31 mouse cellular contexts compared by ENCODE assay signal in genomic region chr7:46993079-46993478, GRCm38 (mm10). TPM values are rescaled to one million over a fixed set of nuclear protein-coding genes. Genes with fewer than 3 reads are reported as not detected.
DNase-seq lines count a peak whose midpoint lies in the region; ATAC-seq lines count a peak whose summit lies in the region.
"Had no signal": no experiment of that assay in that cellular context is flagged by ENCODE, and none has a peak within 500 bp of the region (broad histone marks: within the 10 kb centered on the region; RNA-seq: fewer than 3 reads in every experiment).

No protein-coding gene starts in this region.

- no peaks in the 10 kb centered on the region for H3K4me1 ChIP-seq in hindbrain, embryonic 11.5 days (replicated peaks; ENCODE audit: control insufficient read depth, insufficient read depth, low read length)
- H3K4me1 ChIP-seq: forebrain, embryonic 10.5 days had no signal

- ATAC-seq in granulocyte monocyte progenitor cell, adult 5-6 weeks (replicated peaks; ENCODE audit: poor library complexity, severe bottlenecking), result peak; percentile 81
- ATAC-seq in hindbrain, embryonic 11.5 days (ENCODE audit: low FRiP score), result no peak
- ATAC-seq: forebrain, embryonic 14.5 days; forebrain, postnatal 0 days; hindbrain, postnatal 0 days; inflammation-experienced regulatory T-cells, adult 6 months; Patski had no signal

- H3K36me3 ChIP-seq in splenic B cell, adult 2 months (ENCODE audit: control insufficient read depth, insufficient read depth, low read length, poor library complexity, severe bottlenecking), result peaks cover 6% of the 10 kb centered on the region; the same call in 1 of the 2 replicates
- peaks cover 11% of the 10 kb centered on the region; the same call in 1 of the 2 replicates for H3K36me3 ChIP-seq in hindbrain, embryonic 11.5 days (ENCODE audit: control insufficient read depth, insufficient read depth, low read length)

- WGBS in hindbrain, embryonic 11.5 days, result 86% methylated on average over 8 of the region's 8 CpGs

- no peak overlapping the region for H3K4me3 ChIP-seq in hindbrain, embryonic 11.5 days (ENCODE audit: low read depth, low read length)
- H3K4me3 ChIP-seq: forebrain, embryonic 10.5 days; gastrocnemius, adult 2 months; heart, adult 2 months; heart, embryonic 10.5 days; heart, embryonic 13.5 days had no signal

- H3K4me2 ChIP-seq in hindbrain, embryonic 11.5 days (replicated peaks; ENCODE audit: low read depth, low read length), result no peak overlapping the region
- H3K4me2 ChIP-seq: heart, embryonic 13.5 days; hindbrain, embryonic 14.5 days had no signal

- H3K27ac ChIP-seq in hindbrain, embryonic 11.5 days (ENCODE audit: low read depth, low read length), result no peak overlapping the region
- H3K27ac ChIP-seq: forebrain, embryonic 10.5 days; gastrocnemius, adult 2 months; heart, adult 2 months; heart, embryonic 10.5 days; heart, embryonic 13.5 days; hindbrain, embryonic 14.5 days; hindbrain, postnatal 0 days had no signal

- H3K27me3 ChIP-seq in splenic B cell, adult 2 months (ENCODE audit: control insufficient read depth, insufficient read depth, low read length, poor library complexity, severe bottlenecking), result no peaks in the 10 kb centered on the region
- no peaks in the 10 kb centered on the region for H3K27me3 ChIP-seq in hindbrain, embryonic 11.5 days (ENCODE audit: control insufficient read depth, insufficient read depth, low read length)
- H3K27me3 ChIP-seq: heart, embryonic 13.5 days; Patski had no signal

- H3K9ac ChIP-seq in hindbrain, embryonic 11.5 days (ENCODE audit: low read depth, low read length), result no peak overlapping the region
- H3K9ac ChIP-seq: forebrain, postnatal 0 days; heart, embryonic 13.5 days; hindbrain, embryonic 14.5 days had no signal

- H3K9me3 ChIP-seq in hindbrain, embryonic 11.5 days (ENCODE audit: control insufficient read depth, low read length), result no peaks in the 10 kb centered on the region
- H3K9me3 ChIP-seq: forebrain, embryonic 10.5 days; G1E; heart, embryonic 10.5 days; heart, embryonic 13.5 days had no signal

- DNase-seq in spleen, postnatal 36 days (ENCODE audit: low spot score in 2 of 2), result peak; percentile 14 to 27
- no peak for DNase-seq in spleen, adult 18-20 months
- peak; percentile 61 for DNase-seq in splenic B cell, adult 2 months (ENCODE audit: low read depth, low spot score)
- no peak for DNase-seq in hindbrain, embryonic 11.5 days (ENCODE audit: low spot score)
- DNase-seq in urinary bladder, postnatal 4 days (ENCODE audit: low spot score in 2 of 2), result no peak
- DNase-seq: adrenal gland, postnatal 10 days; adrenal gland, postnatal 36 days; cerebellum, adult 18-20 months; cerebellum, postnatal 14 days; forebrain, postnatal 0 days; gastrocnemius, adult 2 months; gastrocnemius, postnatal 14 days; heart, adult 2 months; heart, postnatal 14 days had no signal

RNA-seq across cellular contexts. Expression of gene Gm9999, which starts 9.7 kb away (rescaled TPM):
- not detected in 2 replicates for total RNA-seq in granulocyte monocyte progenitor cell, adult 5-6 weeks (2014; fragmentation: Nextera tagmentation)
- total RNA-seq in granulocyte monocyte progenitor cell, adult 5-6 weeks (2017), result not detected in 2 replicates
- not detected in 2 replicates for polyA plus RNA-seq in hindbrain, embryonic 11.5 days (2014; fragmentation: Nextera tagmentation; extraction: Ambion mirVana)
- total RNA-seq: adrenal gland, adult 18-20 months; adrenal gland, postnatal 10 days; adrenal gland, postnatal 36 days; forebrain, postnatal 0 days; gastrocnemius, adult 2 months; gastrocnemius, postnatal 14 days; gastrocnemius, postnatal 4 days; heart, adult 2 months; heart, postnatal 14 days; hematopoietic stem cell, adult 5-6 weeks; hindbrain, postnatal 0 days had no signal
- polyA plus RNA-seq: embryonic facial prominence, embryonic 11.5 days; embryonic facial prominence, embryonic 14.5 days; forebrain, embryonic 10.5 days; forebrain, embryonic 14.5 days; forebrain, postnatal 0 days; frontal cortex, adult 2 months; G1E; heart, adult 2 months; heart, embryonic 10.5 days; heart, embryonic 13.5 days; heart, embryonic 16.5 days; hindbrain, embryonic 14.5 days; hindbrain, postnatal 0 days; inflammation-experienced regulatory T-cells, adult 6 months; Patski had no signal

RNA-seq across cellular contexts. Expression of gene Spty2d1, which starts 15.1 kb away (rescaled TPM):
- total RNA-seq in granulocyte monocyte progenitor cell, adult 5-6 weeks (2014; fragmentation: Nextera tagmentation), result 18.9 and 24.6 TPM in 2 replicates
- total RNA-seq in granulocyte monocyte progenitor cell, adult 5-6 weeks (2017), result 24.6 and 26.6 TPM in 2 replicates
- 12.0 and 12.3 TPM in 2 replicates for polyA plus RNA-seq in hindbrain, embryonic 11.5 days (2014; fragmentation: Nextera tagmentation; extraction: Ambion mirVana)

RNA-seq across cellular contexts. Expression of gene Uevld, which starts 34.8 kb away (rescaled TPM):
- 8.7 and 13.5 TPM in 2 replicates for total RNA-seq in granulocyte monocyte progenitor cell, adult 5-6 weeks (2014; fragmentation: Nextera tagmentation)
- 9.8 and 12.9 TPM in 2 replicates for total RNA-seq in granulocyte monocyte progenitor cell, adult 5-6 weeks (2017)
- 11.3 and 13.1 TPM in 2 replicates for polyA plus RNA-seq in hindbrain, embryonic 11.5 days (2014; fragmentation: Nextera tagmentation; extraction: Ambion mirVana)

RNA-seq across cellular contexts. Expression of gene Tmem86a, which starts 57.3 kb away (rescaled TPM):
- total RNA-seq in granulocyte monocyte progenitor cell, adult 5-6 weeks (2014; fragmentation: Nextera tagmentation), result 1.8 and 4.2 TPM in 2 replicates
- total RNA-seq in granulocyte monocyte progenitor cell, adult 5-6 weeks (2017), result 0.99 and 2.7 TPM in 2 replicates
- 8.7 and 10.4 TPM in 2 replicates for polyA plus RNA-seq in hindbrain, embryonic 11.5 days (2014; fragmentation: Nextera tagmentation; extraction: Ambion mirVana)

Comparison
In these comparisons a context has a peak if more than half of its experiments do, and no peak if none do; other contexts are left out.
1. DNase-seq: peak in spleen, postnatal 36 days (2 of 2) and splenic B cell, adult 2 months (single experiment); none in spleen, adult 18-20 months (0 of 2), hindbrain, embryonic 11.5 days (single experiment) and urinary bladder, postnatal 4 days (0 of 2).